Mouse (Mus musculus) spleen, postnatal 10 days (tissue): Measurements from ENCODE around the gene Lef1.

ENCODE experiments used
- DNase-seq, 2 experiments: peaks; one replicate each; pipeline ENCODE4 v3.0.0; 2021 to 2022; ENCODE audit warnings: low spot score in 2 of 2

Lef1 gene

DNA sequence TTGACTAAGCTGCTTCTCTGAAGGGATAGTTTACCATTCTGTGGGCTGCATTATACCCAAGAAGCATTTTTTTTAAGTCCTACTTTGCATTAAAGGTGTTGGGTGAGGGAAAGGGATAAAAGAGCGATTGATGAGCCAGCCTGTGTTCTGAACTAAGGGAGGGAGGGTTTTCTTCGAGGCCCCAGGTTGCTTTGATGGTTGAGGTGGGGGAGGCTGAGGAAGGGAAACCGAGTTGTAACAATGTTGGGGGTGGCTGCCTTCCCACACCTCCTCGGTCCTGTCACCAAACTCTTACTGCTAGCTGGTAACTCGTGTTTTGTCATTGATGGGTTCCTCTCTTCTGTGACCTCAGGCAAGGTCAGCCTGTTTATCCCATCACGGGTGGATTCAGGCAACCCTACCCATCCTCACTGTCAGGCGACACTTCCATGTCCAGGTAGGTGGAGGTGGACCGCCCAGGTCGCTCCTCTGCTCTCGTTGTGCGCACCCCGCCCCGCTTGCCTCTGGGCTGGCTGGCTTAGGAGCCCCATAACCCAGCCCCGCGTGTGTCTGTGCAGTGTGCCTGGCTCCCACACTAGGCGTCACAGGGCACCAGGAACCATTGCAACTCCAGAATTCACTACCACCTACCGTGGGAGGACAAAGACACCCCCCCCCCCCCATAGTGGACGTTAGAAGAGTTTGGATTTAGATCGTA, 80.5 kb downstream of the Lef1 start:
- DNase-seq = no peak

DNA sequence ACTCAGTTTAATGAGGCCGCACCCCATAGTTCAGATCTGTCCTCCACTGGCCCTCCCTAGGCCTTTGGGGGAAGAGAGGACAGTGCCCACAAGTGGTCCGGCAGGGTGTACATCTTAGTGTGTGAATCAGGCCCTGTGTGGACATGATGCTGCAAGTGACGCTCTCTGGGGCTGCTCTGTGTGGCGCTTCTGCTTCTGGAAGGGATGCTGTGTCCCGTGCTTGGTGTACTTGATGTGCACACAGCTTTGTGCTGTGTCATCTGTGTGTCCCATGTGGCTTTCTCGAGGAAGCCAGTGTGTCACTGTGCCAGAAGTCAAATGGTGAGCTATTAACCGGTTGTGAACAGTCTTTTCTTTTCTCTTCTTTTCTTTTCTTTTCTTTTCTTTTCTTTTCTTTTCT, 81.2 kb downstream of the Lef1 start:
- DNase-seq = no peak

- no peak for DNase-seq
Observed at GRCm38 (mm10) chr3:131196050-131196449, 85.8 kb downstream of the Lef1 start.

- no peak for DNase-seq
Observed at GRCm38 (mm10) chr3:131196507-131197019, 86.3 kb downstream of the Lef1 start.

GRCm38 (mm10) chr3:131198991-131199390, 88.7 kb downstream of the Lef1 start:
- no peak for DNase-seq

DNA sequence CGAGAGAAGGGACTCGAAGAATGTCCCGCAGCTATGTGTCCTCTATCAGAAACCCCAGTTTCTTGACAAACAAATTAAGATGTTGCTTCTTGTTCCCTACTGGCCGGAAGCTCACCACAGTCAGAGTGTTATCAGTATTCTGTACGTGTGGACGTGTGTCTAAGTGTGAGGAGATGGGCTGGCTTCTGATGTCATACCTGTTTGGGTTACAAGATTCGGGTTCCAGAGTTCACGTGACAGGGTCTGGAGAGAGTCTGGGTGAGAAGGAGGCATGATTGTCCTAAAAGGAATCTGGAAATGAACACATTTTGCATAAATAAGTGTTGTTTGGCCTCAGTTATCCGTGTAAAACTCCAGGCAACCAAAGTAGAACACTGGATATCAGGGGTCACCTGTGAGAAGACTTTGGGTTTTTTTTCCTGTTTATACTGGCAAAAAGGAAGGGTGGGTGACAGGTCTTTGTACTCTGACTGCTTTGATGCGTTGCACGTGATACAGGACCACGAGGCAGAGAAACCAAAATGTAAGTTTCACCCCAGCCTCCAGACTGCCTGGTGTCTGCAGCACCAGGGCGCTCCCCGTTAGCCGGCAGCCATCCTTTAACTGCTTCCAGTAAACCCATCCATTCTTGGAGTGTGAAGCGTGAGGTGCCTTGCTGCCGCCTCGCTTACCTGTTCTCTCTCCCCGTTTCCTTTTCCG, 89.5 kb downstream of the Lef1 start:
- no peak for DNase-seq

GRCm38 (mm10) chr3:131202311-131202710, 92.0 kb downstream of the Lef1 start:
- no peak for DNase-seq

DNA sequence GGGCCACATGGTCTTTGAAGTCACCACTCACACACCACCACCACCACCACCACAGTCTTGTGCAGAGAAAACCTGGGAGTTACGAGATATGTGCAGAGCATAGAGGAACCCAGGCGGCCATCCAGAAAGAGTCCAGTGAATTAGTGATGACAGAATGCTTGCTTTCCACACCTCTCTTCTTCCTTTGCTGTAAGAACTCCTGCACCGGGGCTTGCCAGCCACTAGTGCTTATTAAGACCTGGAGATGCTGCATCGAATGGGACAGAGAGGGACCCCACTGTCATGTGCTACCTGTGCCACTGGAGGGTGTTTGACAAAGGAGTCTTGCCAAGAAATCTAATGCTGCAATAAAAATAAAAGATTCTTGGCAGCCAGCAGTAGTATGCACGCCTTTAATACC, 97.6 kb downstream of the Lef1 start:
- DNase-seq = no peak

GRCm38 (mm10) chr3:131208265-131208891, 98.1 kb downstream of the Lef1 start:
- DNase-seq = peak; percentile 17 to 62

DNA sequence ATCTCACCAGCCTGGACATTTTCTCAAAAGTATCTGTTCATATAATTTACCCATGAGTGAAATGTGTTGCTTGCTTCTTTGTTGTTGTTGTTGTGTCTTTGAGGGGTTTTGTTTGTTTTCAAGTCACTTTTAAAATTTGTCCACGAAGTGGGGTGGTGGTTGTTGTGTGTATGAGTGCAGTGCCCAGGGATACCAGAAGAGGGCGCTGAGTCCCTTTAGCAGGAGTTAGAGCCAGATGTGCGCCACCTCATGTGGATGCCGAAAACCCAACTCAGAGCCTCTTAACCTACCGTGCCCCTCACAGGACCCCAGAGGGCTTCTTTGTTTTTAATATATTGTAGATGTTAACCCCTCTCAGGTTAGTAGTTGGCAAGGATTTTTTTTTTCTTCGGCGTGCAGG, 101.9 kb downstream of the Lef1 start:
- DNase-seq = peak in 1 of 2 experiments; percentile 28

- DNase-seq = no peak
Observed at GRCm38 (mm10) chr3:131214060-131214658, 103.9 kb downstream of the Lef1 start.

GRCm38 (mm10) chr3:131214841-131215240, 104.6 kb downstream of the Lef1 start:
- peak; percentile 33 to 74 for DNase-seq

DNA sequence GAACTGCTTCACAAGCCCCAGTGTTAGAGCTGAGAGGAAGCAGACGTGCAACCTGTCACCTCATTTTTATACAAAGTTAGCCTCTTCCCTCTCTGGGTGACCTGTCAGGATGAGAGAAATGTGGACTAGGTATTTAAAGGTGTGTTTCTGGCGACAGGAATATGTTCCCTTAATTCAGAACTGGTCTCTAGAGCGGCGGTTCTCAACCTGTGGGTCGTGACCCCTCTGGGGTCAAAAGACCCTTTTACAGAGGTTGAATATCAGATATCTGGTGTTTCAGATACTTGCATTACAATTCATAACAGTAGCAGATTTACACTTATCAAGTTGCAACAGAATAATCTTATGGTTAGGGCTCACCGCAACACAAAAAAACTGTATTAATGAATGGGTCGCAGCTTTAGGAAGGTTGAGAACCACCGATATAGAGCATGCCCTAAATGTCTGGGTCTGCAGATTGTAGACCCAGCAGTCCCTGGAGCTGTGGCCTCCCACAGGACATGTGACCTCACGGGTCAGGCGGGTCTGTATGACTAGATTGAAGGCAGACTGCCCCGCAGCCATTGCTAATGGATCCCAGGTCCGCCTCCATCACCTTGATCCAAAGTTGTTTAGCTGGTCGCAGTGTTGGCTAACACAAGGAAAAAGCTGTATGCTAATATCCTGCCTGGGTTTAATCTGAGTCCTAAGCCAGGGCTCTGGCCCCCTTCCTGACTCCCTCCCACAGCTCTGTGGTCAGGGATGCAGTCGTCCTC, 108.5 kb downstream of the Lef1 start:
- no peak for DNase-seq

DNA sequence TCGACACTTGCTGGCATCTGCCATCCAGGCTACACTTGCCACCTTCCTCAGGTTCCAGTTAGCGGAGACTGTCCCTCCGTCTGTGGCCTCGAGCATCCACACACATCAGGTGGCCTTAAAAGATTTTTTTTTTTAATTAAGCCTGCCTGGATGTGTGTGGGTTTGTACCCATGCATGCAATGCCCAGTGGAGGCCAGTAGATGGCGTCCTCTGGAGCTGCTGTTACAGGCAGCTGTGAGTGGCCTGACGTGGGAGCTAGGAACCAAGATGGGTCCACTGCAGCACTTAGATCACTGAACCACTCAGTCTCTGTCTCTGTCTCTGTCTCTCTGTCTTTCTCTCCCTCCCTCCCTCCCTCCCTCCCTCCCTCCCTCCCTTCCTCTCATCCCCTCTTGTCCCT, 117.8 kb downstream of the Lef1 start:
- no peak for DNase-seq

DNA sequence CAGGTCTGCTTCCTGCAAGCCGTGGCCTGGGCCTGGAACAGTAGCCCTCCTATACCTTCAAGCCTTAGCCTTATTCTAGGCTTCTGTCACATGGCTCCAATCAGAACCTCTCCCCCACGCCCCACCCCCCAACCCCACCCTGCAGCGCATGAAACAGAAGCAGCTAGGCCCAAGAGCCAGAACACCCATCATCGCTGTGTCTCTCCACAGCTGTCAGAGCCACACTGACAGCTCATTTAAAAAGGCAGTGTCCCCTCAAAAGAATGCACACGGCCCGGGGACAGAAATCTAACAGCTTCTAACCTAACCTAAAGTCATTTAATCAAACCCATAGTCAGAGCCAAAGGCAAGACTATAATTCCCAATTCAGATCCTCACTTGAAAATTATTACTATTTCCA, 126.8 kb downstream of the Lef1 start:
- DNase-seq = no peak

DNA sequence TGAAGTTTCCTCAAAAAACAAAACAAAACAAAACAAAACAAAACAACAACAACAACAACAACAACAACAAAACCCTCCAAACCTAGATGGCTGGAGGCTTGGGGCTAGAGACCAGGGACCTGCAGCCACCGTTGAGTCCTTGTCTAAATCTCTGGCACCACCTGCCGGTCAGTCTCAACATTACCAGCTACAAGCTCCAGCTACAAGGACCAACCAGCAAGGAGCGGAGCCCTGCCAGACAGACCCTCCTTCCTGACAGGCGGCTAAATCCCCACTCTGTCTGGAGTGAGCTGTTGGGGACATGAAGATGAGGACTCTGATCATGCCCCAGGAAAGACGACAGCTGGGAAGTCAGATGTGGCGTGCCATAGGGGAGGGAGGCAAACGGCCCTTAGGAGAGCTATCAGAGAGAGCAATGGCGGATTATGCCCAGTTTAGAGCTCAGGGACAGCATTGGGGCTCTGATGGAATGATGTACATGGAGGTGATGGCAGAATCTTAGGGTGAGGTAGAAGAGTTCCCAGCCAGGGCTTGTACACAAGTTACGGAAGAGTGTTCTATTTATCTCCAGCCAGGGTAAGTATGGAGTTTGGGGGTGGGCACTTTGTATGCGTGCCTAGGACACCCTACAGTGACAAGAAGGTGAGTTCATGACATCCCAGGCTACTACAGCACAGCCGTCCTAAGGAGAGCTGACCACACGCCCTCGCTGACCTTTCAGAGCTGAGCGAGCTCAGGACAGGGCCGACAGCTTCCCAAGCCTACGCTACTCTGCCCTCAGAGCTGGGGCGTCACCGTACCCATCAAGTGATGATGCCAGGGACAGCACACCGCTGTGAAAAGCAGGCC, 127.7 kb downstream of the Lef1 start:
- peak; percentile 38 to 81 for DNase-seq

DNA sequence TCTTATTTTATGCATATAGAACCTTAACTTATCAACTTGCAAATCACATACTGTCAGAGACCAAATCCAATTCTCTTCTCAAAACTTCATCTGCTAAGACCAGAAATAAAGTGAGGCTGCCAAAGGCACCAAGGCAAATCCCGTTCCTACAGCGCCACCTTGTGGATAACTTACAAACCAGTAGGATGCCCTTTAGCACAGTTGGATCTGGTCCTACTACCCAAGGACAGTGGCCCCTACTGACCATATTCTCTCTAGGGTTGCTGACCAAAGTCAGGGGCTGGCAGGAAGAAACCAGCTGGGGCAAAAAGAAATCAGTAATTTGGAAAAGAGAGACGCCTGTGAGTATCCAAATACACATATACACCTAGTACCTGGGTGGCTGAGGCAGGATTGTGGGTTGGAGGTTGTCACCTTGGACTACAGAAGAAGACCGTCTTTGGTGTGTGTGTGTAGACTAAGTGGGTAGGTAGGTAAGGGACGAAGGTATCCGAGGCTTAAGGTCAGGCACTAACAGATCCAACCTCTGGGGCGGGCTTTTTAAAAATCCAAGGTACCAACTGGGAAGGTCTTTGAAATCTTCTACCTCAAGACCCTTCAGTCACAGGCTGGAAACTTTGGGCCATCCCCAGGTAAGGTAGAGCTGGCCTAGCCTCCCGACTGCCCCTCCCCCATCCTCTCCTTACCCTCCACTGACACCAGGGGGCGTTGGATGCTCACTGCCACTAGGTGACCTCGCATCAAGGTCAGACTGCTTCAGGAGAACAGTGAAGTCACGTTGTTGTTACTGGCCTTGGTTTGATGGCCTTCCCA, 135.7 kb downstream of the Lef1 start:
- DNase-seq = peak; percentile 19 to 61

DNA sequence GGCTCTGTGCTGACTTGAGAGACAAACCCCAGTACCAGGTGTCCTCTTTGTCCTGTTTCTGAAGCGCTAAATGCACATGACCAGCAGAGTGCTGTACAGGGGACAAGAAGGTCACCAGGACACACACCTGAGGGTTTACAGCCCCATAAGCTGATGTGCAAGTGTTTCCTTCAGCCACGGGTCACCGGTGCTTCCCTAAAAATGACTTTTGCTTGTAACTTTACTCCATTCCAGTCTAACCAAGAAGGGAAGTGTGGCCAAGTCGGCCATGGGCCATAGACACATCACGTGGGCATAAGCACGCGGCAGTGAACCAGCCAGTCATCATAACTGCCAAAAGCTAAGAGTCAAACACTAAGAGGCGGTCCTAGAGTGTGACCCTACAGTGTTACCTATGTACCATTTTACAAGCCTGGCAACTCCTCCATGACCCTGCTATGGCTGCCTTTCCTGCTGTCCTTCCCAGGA, 136.3 kb downstream of the Lef1 start:
- no peak for DNase-seq

DNA sequence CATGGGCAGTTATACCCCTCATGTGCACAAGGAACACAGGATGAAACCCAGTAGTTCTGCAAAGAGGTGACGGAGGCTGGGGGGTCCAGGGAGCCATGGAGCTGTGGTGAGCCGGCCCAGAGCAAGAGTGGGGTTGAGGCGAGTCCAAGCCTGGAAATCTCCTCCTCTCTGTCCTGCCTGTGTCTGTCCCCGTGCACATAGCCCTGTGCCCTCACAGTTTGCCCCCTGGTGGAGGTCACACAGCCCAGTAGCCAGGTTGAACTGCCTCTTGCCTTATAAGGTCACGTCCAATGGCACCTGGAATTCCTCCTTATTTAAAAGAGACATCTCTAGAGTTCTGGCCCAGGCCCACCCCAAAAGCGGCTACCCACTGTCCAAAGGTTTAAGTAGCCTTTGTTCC, 137.2 kb downstream of the Lef1 start:
- no peak for DNase-seq

DNA sequence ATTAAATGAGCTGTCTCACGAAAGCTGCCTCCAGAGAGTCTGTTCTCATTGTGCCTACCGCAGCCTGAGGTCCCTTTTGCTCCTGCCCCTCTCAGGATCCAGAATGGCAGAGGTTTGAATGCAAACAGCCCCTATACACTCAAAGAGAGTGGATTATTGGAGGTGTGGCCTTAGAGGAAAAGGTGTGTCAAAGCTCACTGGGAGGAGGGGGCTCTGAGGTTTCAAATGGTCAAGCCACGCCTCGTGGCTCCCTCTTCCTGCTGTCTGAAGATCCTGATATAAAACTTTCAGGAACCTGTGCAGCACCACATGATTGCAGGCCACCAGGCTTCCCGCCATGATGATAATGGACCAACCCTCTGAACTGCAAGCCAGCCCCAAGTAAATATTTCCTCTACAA, 137.6 kb downstream of the Lef1 start:
- DNase-seq = no peak
